Mouse (Mus musculus) brain, embryonic 14.5 days (tissue): ENCODE data around the gene Vsx1.

ENCODE experiments used
- CTCF ChIP-seq: fragments of 200-500 bp; IDR thresholded peaks from 2 replicates; pipeline ENCODE4 v1.5.1; 2012; ENCODE audit warnings: inconsistent platforms, mild to moderate bottlenecking, moderate library complexity, borderline replicate concordance; ENCODE audit not compliant: insufficient read depth, insufficient read length; ENCODE audit errors: extremely low read depth
- POLR2A ChIP-seq: fragments of 200-500 bp; IDR thresholded peaks from 2 replicates; pipeline ENCODE4 v1.6.1; 2012; ENCODE audit warnings: mild to moderate bottlenecking, inconsistent platforms, borderline replicate concordance; ENCODE audit not compliant: poor library complexity, insufficient read depth, insufficient read length, severe bottlenecking; ENCODE audit errors: extremely low read depth

DNA sequence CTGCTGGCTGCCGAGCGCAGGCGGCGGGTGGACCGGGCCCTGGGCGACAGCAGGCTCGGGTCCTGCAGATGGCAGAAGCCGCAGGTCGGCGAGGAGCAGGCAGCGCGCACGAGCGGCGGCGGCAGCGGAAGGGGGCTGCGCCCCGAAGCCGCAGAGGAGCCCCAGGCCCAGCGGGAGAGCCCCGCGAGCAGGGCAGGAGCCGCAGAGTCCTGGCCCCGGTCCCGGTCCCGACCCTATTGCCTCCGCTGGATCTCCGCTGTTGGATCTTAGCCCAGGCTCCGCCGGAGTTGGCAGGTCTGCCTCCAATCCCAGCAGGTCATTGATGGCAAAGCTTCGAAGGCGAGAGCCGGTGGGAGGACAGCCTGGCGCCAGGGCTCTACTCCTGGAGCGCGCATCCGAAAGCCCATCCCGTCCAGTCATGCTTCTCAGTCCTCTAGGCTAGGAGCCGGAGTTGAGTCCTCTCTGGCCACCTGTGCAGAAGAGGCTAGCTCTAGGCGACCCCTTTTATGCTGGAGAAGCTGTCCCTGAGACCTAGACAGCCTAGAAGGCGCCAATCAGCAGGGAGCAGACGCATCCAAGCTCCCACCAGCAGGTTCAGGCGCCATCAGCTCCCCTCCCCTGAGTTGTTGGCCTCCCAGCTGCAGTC, 496 bp downstream of the Vsx1 start:
- TF ChIP-seq POLR2A (no peak), CTCF (no peak)
